Mouse (Mus musculus): Measurements from ENCODE around the gene Midn. TPM values are rescaled to one million over a fixed set of nuclear protein-coding genes. Genes with fewer than 3 reads are reported as not detected.

Midn gene
- polyA plus RNA-seq, 1 experiment from 2014 or later = 37.9 TPM

DNA sequence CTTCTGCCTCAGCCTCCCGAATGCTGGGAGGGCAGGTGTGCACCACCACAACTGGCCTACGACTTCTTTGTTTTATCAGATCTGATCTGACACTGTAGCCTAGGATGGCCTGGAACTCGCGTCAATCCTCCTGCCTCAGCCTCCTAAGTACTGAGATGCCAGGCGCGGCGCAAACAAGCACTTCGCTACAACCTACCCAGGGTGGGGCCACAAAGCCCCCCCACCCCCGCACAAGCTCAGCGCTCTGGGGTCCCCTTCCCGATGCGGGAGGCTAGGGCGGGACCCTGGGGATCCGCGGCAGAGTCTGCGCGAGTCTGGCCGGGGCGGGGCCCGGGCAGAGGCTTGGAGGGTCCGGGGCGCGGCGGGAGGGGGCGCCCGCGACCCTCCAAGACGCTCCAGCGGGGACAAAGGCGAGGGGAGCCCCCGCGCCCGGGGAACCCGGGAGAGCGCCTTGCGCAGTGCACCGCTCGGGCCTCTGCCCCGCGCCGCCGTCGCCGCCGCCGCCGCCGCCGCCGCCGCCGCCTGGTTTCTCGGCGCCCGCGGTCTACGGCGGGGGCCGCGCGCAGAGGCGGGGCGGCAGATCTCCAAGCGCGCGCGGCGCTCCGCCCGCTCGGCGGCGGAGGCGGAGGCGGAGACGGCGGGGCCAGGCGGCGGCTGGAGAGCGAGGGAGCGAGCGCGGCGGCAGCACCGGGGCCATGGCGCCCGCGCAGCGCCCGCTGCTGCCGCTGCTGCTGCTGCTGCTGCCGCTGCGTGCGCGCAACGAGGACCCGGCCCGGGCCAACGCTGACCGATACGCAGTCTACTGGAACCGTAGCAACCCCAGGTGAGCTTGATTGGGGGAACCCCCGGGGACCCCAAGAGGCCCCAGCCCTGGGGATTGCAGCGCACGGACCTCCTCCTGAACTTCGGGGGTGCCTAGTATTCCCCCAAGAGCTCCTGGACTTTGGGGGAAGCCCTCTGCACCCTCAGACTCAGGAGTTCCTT lies 31.3 kb downstream of the Midn start, which contains the start of gene Efna2:
Gene Efna2 (plus strand): TSS at position 415 of the 984 bp plus-strand sequence.
- H3K27ac ChIP-seq = peak within 1 kb of the TSS; percentile 79
- peak within 1 kb of the TSS; percentile 85 for H3K4me3 ChIP-seq
- peaks cover 45% of the 10 kb centered on the region for H3K4me1 ChIP-seq
- no peaks in the 10 kb centered on the region for H3K9me3 ChIP-seq (replicated peaks)
- H3K27me3 ChIP-seq = no peaks in the 10 kb centered on the region
- H3K4me2 ChIP-seq = peak within 1 kb of the TSS; percentile 77
- H3K36me3 ChIP-seq (ENCODE audit: poor library complexity, severe bottlenecking) = peaks cover 22% of the 10 kb centered on the region; the same call in 1 of the 2 replicates
- ATAC-seq = peak; percentile 84
- WGBS = 4% methylated on average over 43 of the region's 106 CpGs
- peak within 1 kb of the TSS; percentile 98 for H3K9ac ChIP-seq

DNA sequence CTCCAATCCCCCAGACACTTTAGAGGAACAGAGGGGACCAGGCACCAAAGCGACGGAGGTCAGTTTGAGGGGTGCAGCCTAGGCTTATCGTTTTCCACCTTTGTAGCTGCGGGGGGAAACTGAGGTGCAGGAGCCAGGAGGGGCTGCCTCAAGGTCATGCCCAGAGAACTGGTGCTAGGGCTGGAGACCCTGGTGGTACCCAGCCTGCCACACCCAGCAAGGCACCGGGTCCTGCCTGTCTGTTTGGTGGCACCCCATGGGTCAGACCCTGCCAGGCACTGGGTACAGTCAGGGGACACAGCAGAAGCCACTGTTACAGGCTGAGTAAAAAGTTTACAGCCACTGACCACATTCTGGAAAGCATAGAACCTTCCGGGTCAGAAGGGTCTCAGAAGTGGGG lies 32.2 kb downstream of the Midn start:
- ATAC-seq = no peak
- peaks cover 22% of the 10 kb centered on the region; the same call in 1 of the 2 replicates for H3K36me3 ChIP-seq (ENCODE audit: poor library complexity, severe bottlenecking)
- H3K4me3 ChIP-seq = peak overlapping the region; percentile 85
- H3K4me1 ChIP-seq = peaks cover 49% of the 10 kb centered on the region
- no peaks in the 10 kb centered on the region for H3K27me3 ChIP-seq
- 39% methylated on average over 6 of the region's 6 CpGs for WGBS
- H3K9ac ChIP-seq = peak overlapping the region; percentile 98
- H3K4me2 ChIP-seq = peak overlapping the region; percentile 77
- H3K9me3 ChIP-seq (replicated peaks) = no peaks in the 10 kb centered on the region
- no peak overlapping the region for H3K27ac ChIP-seq

DNA sequence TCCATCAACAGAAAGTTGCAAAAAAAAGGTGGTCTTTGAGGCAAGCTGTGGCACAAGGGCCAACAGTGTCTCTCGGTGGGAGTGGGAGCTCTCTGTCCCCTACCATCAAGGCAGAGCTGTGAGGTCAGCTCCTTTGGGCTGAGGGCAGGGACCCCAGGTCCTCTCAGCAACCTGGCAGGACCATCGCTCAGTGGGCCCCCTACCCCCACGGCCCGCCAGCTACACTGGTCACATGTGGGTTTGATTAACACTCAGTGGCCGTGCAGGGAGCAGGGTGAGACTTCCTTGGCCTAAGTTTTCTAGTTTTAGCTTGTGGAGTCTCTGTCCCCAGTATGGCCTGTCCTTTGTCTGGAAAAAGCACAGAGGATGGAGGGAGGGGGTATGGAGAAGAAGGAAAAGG lies 32.8 kb downstream of the Midn start:
- no peaks in the 10 kb centered on the region for H3K9me3 ChIP-seq (replicated peaks)
- no peak for ATAC-seq
- peak overlapping the region; percentile 77 for H3K4me2 ChIP-seq
- peak overlapping the region; percentile 85 for H3K4me3 ChIP-seq
- WGBS = 46% methylated on average over 5 of the region's 5 CpGs
- no peak overlapping the region for H3K27ac ChIP-seq
- peaks cover 22% of the 10 kb centered on the region; the same call in 1 of the 2 replicates for H3K36me3 ChIP-seq (ENCODE audit: poor library complexity, severe bottlenecking)
- H3K27me3 ChIP-seq = no peaks in the 10 kb centered on the region
- H3K4me1 ChIP-seq = peaks cover 49% of the 10 kb centered on the region
- H3K9ac ChIP-seq = peak overlapping the region; percentile 98

DNA sequence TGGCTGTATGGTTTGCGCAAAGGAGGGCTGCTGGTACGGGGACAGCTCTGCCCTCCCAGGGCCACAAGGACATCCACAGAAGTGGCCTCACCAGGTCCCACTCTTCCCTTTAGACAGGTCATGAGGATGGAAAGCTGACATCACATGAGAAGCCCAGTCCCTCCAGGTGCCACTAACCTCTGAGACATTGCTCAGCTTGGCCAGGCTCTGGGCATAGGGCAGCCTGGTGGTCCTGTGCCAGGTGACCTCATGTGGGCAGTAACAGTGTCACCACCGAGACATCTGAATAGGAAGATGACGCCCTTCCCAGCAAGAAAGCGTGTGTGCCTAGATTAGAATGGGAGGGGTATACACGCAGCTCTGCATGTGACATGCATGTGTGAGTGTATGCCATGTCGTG lies 34.5 kb downstream of the Midn start:
- 95% methylated on average over 7 of the region's 7 CpGs for WGBS
- H3K9ac ChIP-seq = 0 out of 2 replicates have a peak overlapping the region, but pooled peaks have one; percentile 98
- H3K4me3 ChIP-seq = no peak overlapping the region
- ATAC-seq = no peak
- H3K27me3 ChIP-seq = no peaks in the 10 kb centered on the region
- H3K4me1 ChIP-seq = peaks cover 49% of the 10 kb centered on the region
- peaks cover 32% of the 10 kb centered on the region; the same call in 1 of the 2 replicates for H3K36me3 ChIP-seq (ENCODE audit: poor library complexity, severe bottlenecking)
- H3K4me2 ChIP-seq = no peak overlapping the region
- no peak overlapping the region for H3K27ac ChIP-seq
- H3K9me3 ChIP-seq (replicated peaks) = no peaks in the 10 kb centered on the region

DNA sequence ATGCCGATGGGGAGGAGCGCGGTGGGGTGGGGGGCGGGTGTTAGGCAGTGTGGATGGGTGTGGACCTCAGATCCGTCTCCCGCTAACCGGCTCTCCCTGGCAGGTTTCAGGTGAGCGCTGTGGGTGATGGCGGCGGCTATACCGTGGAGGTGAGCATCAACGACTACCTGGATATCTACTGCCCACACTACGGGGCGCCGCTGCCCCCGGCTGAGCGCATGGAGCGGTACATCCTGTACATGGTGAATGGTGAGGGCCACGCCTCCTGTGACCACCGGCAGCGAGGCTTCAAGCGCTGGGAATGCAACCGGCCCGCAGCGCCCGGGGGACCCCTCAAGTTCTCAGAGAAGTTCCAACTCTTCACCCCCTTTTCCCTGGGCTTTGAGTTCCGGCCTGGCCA lies 38.6 kb downstream of the Midn start:
- peaks cover 45% of the 10 kb centered on the region for H3K4me1 ChIP-seq
- ATAC-seq = no peak
- H3K9me3 ChIP-seq (replicated peaks) = no peaks in the 10 kb centered on the region
- no peak overlapping the region for H3K4me2 ChIP-seq
- no peak overlapping the region for H3K27ac ChIP-seq
- no peak overlapping the region for H3K9ac ChIP-seq
- H3K27me3 ChIP-seq = no peaks in the 10 kb centered on the region
- H3K4me3 ChIP-seq = no peak overlapping the region
- 42% methylated on average over 27 of the region's 27 CpGs for WGBS
- H3K36me3 ChIP-seq (ENCODE audit: poor library complexity, severe bottlenecking) = peaks cover 49% of the 10 kb centered on the region

DNA sequence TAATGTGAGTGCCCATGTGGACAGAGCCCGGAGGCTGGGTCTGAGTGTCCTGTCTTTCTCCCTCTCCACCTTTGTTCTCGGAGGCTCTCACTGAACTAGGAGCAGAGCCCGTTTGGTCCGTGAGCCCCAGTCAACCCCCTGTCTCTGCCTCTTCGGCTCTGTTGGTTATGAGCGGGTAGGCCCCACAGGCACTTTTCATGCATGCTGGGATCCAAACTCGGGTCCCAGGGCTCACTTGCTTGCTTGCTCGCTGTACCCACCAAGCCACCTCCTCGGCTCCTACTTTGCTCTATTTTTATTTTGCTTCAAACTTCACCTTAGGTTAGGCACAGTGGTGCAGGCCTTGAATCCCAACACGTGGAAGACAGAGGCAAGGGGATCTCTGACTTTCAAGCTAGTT lies 39.7 kb downstream of the Midn start:
- Histone ChIP-seq H3K4me2 (no peak overlapping the region), H3K27ac (no peak overlapping the region), H3K4me1 (peaks cover 35% of the 10 kb centered on the region), H3K36me3 (ENCODE audit: poor library complexity, severe bottlenecking) (peaks cover 39% of the 10 kb centered on the region), H3K27me3 (no peaks in the 10 kb centered on the region), H3K9ac (no peak overlapping the region), H3K9me3 (replicated peaks) (no peaks in the 10 kb centered on the region), H3K4me3 (no peak overlapping the region)
- ATAC-seq = no peak
- 84% methylated on average over 10 of the region's 10 CpGs for WGBS

DNA sequence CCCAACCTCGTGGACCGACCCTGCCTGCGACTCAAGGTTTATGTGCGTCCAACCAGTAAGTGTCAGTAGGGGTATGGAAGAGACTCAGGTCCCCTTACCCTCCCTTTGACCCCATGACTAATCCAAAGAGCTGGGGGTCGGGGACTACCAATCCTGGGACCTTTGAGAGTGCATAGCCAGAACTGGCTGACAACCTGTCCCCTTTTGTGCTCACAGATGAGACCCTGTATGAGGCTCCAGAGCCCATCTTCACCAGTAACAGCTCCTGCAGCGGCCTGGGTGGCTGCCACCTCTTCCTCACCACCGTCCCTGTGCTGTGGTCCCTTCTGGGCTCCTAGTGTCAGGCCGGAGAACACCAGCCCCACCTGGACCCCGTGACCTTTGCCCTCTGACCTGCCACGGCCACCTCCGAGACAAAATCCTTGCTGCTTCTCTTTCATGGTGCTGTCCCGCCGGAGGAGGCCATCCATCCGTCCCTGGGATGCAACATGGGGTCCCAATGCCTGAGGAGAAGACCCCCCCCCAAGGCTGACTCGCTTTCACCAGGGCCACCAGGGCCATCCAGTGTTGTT lies 40.5 kb downstream of the Midn start:
- Histone ChIP-seq H3K27me3 (no peaks in the 10 kb centered on the region), H3K4me2 (no peak overlapping the region), H3K9me3 (replicated peaks) (no peaks in the 10 kb centered on the region), H3K4me1 (peaks cover 35% of the 10 kb centered on the region), H3K9ac (no peak overlapping the region), H3K4me3 (no peak overlapping the region), H3K27ac (no peak overlapping the region), H3K36me3 (ENCODE audit: poor library complexity, severe bottlenecking) (peaks cover 32% of the 10 kb centered on the region)
- no peak for ATAC-seq
- 68% methylated on average over 15 of the region's 15 CpGs for WGBS

DNA sequence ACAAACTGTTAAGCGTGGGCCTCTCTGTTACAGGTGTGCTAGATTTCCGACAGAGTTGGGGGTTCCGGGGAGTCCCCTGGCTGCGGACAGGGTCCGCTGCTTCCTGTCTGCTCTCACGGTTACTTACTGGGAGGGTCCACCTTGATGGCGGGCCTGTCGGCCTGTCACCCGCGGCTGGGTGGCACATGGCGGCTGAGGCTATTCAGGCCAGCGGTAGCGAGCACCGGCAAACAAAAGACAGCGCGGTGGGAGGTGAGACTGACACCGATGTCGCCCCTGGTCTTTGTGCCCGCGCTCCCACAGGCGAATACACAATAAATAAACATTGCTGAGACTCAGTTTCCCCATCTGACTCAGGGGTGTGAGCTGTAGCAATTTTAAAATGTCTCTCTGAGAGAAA lies 41.9 kb downstream of the Midn start:
- H3K4me3 ChIP-seq = peak overlapping the region; percentile 49
- WGBS = 3% methylated on average over 21 of the region's 21 CpGs
- no peaks in the 10 kb centered on the region for H3K27me3 ChIP-seq
- peak overlapping the region; percentile 74 for H3K4me2 ChIP-seq
- peak overlapping the region; percentile 90 for H3K27ac ChIP-seq
- H3K9me3 ChIP-seq (replicated peaks) = no peaks in the 10 kb centered on the region
- peak overlapping the region; percentile 85 for H3K9ac ChIP-seq
- H3K36me3 ChIP-seq (ENCODE audit: poor library complexity, severe bottlenecking) = peaks cover 27% of the 10 kb centered on the region
- peak; percentile 53 for ATAC-seq
- H3K4me1 ChIP-seq = peaks cover 38% of the 10 kb centered on the region

DNA sequence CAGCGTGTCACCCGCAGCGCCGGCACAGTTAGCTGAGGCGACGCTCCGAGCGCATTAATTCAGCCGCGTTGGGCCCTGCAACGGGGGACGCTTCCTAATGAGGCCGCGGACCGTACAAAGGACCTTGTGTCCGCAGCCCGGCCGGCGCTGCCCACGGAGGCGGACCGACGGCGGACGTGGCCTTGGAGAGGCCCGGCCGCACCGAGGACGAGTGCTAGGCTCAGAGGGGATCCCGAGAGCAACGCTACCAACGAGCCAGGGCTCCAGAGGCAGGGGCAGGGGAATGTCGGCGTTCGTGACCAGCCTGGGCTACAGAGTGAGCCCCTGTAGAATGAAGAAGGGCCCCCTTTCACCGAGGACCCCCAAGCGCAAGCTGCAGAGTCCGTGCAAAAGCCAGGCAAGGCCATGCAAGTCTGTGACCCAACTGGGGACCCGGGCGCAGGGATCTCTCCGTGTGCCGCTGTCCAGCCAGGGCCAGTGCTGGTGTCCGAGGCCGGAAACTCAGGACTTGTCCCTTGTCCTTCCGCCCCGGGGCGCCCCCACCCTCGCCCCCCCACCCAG lies 42.5 kb downstream of the Midn start:
- no peaks in the 10 kb centered on the region for H3K9me3 ChIP-seq (replicated peaks)
- no peaks in the 10 kb centered on the region for H3K27me3 ChIP-seq
- peaks cover 33% of the 10 kb centered on the region for H3K4me1 ChIP-seq
- H3K4me3 ChIP-seq = peak overlapping the region; percentile 49
- WGBS = under 1% methylated on average over 48 of the region's 48 CpGs
- ATAC-seq = peak; percentile 48
- H3K36me3 ChIP-seq (ENCODE audit: poor library complexity, severe bottlenecking) = peaks cover 27% of the 10 kb centered on the region
- peak overlapping the region; percentile 85 for H3K9ac ChIP-seq
- peak overlapping the region; percentile 90 for H3K27ac ChIP-seq
- peak overlapping the region; percentile 74 for H3K4me2 ChIP-seq

DNA sequence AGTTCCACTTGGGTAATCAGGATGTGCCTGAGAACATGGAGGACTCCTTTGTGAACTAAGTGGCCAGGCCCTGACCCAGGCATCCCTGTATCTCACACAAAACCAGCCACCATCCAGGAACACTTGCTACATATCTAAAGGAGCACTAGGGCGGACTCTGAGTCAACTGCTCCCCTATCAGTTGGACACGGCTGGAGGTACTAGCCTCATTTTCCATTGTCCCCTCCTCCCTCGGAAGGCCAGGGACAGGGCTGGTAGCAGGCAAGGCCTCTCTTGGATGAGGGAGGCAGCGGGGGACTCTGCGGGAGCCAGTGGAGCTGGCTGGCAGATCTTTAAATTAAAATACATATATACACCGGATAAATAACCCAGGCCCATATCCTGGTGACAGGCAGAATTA lies 45.9 kb downstream of the Midn start:
- Histone ChIP-seq H3K9ac (no peak overlapping the region), H3K27me3 (no peaks in the 10 kb centered on the region), H3K27ac (peak overlapping the region; percentile 48; the same call in 1 of the 2 replicates), H3K4me3 (no peak overlapping the region), H3K4me2 (no peak overlapping the region), H3K4me1 (peaks cover 22% of the 10 kb centered on the region), H3K9me3 (replicated peaks) (no peaks in the 10 kb centered on the region), H3K36me3 (ENCODE audit: poor library complexity, severe bottlenecking) (peaks cover 3% of the 10 kb centered on the region)
- no peak for ATAC-seq
- 53% methylated on average over 6 of the region's 6 CpGs for WGBS

DNA sequence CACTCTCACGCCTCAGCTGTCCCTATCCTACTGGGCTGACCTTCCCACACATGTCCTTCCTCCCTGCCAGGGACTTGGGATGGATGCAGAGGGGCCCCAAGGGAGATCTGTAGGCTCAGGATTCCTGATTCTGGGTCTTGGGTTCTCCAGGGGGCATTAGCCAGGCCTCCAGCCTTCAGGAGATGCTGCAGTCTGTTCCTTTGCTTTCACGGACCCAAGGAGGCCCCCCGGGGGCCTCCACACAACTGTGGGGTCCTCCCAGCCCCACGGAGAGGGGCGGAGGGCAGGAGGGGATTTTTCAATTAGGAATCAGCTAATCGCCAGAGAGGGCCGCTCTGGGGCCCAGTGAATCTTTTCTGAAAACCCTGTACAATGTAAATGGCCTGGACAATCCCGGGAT lies 46.4 kb downstream of the Midn start:
- 12% methylated on average over 8 of the region's 8 CpGs for WGBS
- H3K27me3 ChIP-seq = no peaks in the 10 kb centered on the region
- H3K27ac ChIP-seq = peak overlapping the region; percentile 48; the same call in 1 of the 2 replicates
- H3K4me2 ChIP-seq = no peak overlapping the region
- no peaks in the 10 kb centered on the region for H3K36me3 ChIP-seq (ENCODE audit: poor library complexity, severe bottlenecking)
- H3K9me3 ChIP-seq (replicated peaks) = no peaks in the 10 kb centered on the region
- ATAC-seq = no peak
- H3K4me1 ChIP-seq = peaks cover 19% of the 10 kb centered on the region
- no peak overlapping the region for H3K4me3 ChIP-seq
- H3K9ac ChIP-seq = no peak overlapping the region

DNA sequence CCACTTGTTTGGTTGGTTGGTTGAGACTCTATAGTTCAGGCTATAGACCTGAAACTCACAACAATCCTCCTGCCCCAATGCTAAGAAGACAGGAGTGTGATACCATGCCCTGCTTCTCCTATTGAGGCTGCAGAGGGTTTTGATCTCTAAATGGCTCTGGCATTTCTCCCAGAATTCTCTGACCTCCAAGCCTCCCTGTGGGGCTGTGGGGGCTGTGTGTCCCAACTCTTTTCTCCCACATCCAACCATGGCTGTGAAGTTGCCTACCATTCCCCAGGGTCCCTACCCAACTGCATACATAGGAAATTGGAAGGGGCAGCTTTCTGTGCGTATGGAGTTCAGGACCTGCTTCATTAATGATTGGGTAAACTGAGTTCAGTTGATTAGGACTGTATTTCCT lies 48.1 kb downstream of the Midn start:
- no peak overlapping the region for H3K4me2 ChIP-seq
- H3K9me3 ChIP-seq (replicated peaks) = no peaks in the 10 kb centered on the region
- 0 out of 2 replicates have a peak overlapping the region, but pooled peaks have one; percentile 34 for H3K9ac ChIP-seq
- H3K4me3 ChIP-seq = no peak overlapping the region
- H3K27me3 ChIP-seq = no peaks in the 10 kb centered on the region
- WGBS = 94% methylated on average over 1 of the region's 1 CpGs
- no peak overlapping the region for H3K27ac ChIP-seq
- ATAC-seq = no peak
- H3K36me3 ChIP-seq (ENCODE audit: poor library complexity, severe bottlenecking) = no peaks in the 10 kb centered on the region
- H3K4me1 ChIP-seq = peaks cover 5% of the 10 kb centered on the region

Measured in forebrain, embryonic 13.5 days (tissue).